25 mouse cellular contexts compared by ENCODE assay signal in genomic region chr14:46409016-46409415, GRCm38 (mm10). TPM values are rescaled to one million over a fixed set of nuclear protein-coding genes. Genes with fewer than 3 reads are reported as not detected.
DNase-seq lines count a peak whose midpoint lies in the region; ATAC-seq and TF ChIP-seq lines count a peak whose summit lies in the region.
"Had no signal": no experiment of that assay in that cellular context is flagged by ENCODE, and none has a peak within 500 bp of the region (broad histone marks: within the 10 kb centered on the region; RNA-seq: fewer than 3 reads in every experiment).

No protein-coding gene starts in this region.

- peaks cover 14% of the 10 kb centered on the region; the same call in 1 of the 2 replicates for H3K4me1 ChIP-seq in heart, embryonic 10.5 days
- H3K4me1 ChIP-seq in midbrain, postnatal 0 days (ENCODE audit: insufficient read depth, low read length): no peaks in the 10 kb centered on the region
- H3K4me1 ChIP-seq in midbrain, embryonic 16.5 days (ENCODE audit: control insufficient read depth, insufficient read depth, low read length): no peaks in the 10 kb centered on the region
- H3K4me1 ChIP-seq in midbrain, embryonic 11.5 days (ENCODE audit: control insufficient read depth, insufficient read depth, low read length): no peaks in the 10 kb centered on the region
- H3K4me1 ChIP-seq: forebrain, embryonic 12.5 days; heart, embryonic 13.5 days; neural tube, embryonic 12.5 days had no signal

- 86% methylated on average over 10 of the region's 10 CpGs for WGBS in heart, embryonic 10.5 days
- WGBS in midbrain, postnatal 0 days: 75% methylated on average over 10 of the region's 10 CpGs
- WGBS in midbrain, embryonic 16.5 days: 78% methylated on average over 10 of the region's 10 CpGs
- WGBS in midbrain, embryonic 11.5 days: 87% methylated on average over 10 of the region's 10 CpGs

- no peak overlapping the region for H3K4me2 ChIP-seq in midbrain, postnatal 0 days (ENCODE audit: low read depth, low read length, poor library complexity, severe bottlenecking)
- H3K4me2 ChIP-seq in midbrain, embryonic 16.5 days (ENCODE audit: low read length): no peak overlapping the region
- H3K4me2 ChIP-seq in midbrain, embryonic 11.5 days: no peak overlapping the region
- H3K4me2 ChIP-seq: forebrain, embryonic 12.5 days; heart, embryonic 13.5 days; liver, embryonic 11.5 days; neural tube, embryonic 12.5 days had no signal

- no peaks in the 10 kb centered on the region for H3K9me3 ChIP-seq in heart, embryonic 10.5 days
- H3K9me3 ChIP-seq in midbrain, postnatal 0 days (ENCODE audit: low read length): no peaks in the 10 kb centered on the region
- H3K9me3 ChIP-seq in midbrain, embryonic 16.5 days (replicated peaks; ENCODE audit: control insufficient read depth, low read length, poor library complexity, severe bottlenecking): no peaks in the 10 kb centered on the region
- no peaks in the 10 kb centered on the region for H3K9me3 ChIP-seq in midbrain, embryonic 11.5 days (ENCODE audit: control insufficient read depth, low read length)
- H3K9me3 ChIP-seq: embryonic facial prominence, embryonic 10.5 days; forebrain, embryonic 12.5 days; heart, embryonic 13.5 days; hindbrain, embryonic 10.5 days; midbrain, embryonic 10.5 days; neural tube, embryonic 12.5 days had no signal

- ATAC-seq in midbrain, postnatal 0 days (ENCODE audit: low FRiP score): no peak
- no peak for ATAC-seq in midbrain, embryonic 16.5 days
- ATAC-seq in midbrain, embryonic 11.5 days (ENCODE audit: low FRiP score): no peak

- DNase-seq in heart, adult 9 months (ENCODE audit: low spot score in 2 of 2): peak; percentile 18 to 35
- DNase-seq in heart, embryonic 10.5 days (ENCODE audit: low spot score): no peak
- peak; percentile 35 for DNase-seq in layer of hippocampus, adult 11-12 months (ENCODE audit: low spot score)
- DNase-seq in layer of hippocampus, postnatal 36 days: no peak
- peak; percentile 15 for DNase-seq in midbrain, postnatal 0 days (ENCODE audit: low spot score)
- DNase-seq in midbrain, embryonic 11.5 days (ENCODE audit: low spot score, missing footprints): no peak
- DNase-seq: adrenal gland, adult 2 months; cerebellum, adult 9-10 months; kidney, adult 8-10 months; kidney, postnatal 36 days; left cerebral cortex, postnatal 4 days; thymus, postnatal 14 days had no signal

- no peak overlapping the region for H3K9ac ChIP-seq in midbrain, postnatal 0 days (replicated peaks; ENCODE audit: low read length, poor library complexity, severe bottlenecking)
- H3K9ac ChIP-seq in midbrain, embryonic 16.5 days (ENCODE audit: low read depth, low read length): no peak overlapping the region
- H3K9ac ChIP-seq in midbrain, embryonic 11.5 days (ENCODE audit: low read length): no peak overlapping the region
- H3K9ac ChIP-seq: forebrain, embryonic 12.5 days; heart, embryonic 13.5 days; neural tube, embryonic 12.5 days had no signal

- H3K36me3 ChIP-seq in heart, embryonic 10.5 days: no peaks in the 10 kb centered on the region
- no peaks in the 10 kb centered on the region for H3K36me3 ChIP-seq in midbrain, postnatal 0 days (ENCODE audit: insufficient read depth, low read length)
- H3K36me3 ChIP-seq in midbrain, embryonic 16.5 days (ENCODE audit: control insufficient read depth, insufficient read depth, low read length): no peaks in the 10 kb centered on the region
- H3K36me3 ChIP-seq in midbrain, embryonic 11.5 days (ENCODE audit: control insufficient read depth, insufficient read depth, low read length): no peaks in the 10 kb centered on the region
- H3K36me3 ChIP-seq: embryonic facial prominence, embryonic 10.5 days; forebrain, embryonic 12.5 days; heart, embryonic 13.5 days; hindbrain, embryonic 10.5 days; midbrain, embryonic 10.5 days; neural tube, embryonic 12.5 days had no signal

- no peak for TF ChIP-seq CTCF in midbrain, postnatal 0 days (IDR thresholded peaks at IDR 0.05)

- H3K4me3 ChIP-seq in heart, embryonic 10.5 days: no peak overlapping the region
- H3K4me3 ChIP-seq in midbrain, postnatal 0 days (ENCODE audit: low read depth, low read length): no peak overlapping the region
- H3K4me3 ChIP-seq in midbrain, embryonic 16.5 days (ENCODE audit: low read depth, low read length): no peak overlapping the region
- H3K4me3 ChIP-seq in midbrain, embryonic 11.5 days (ENCODE audit: low read depth, low read length): no peak overlapping the region
- H3K4me3 ChIP-seq: embryonic facial prominence, embryonic 10.5 days; forebrain, embryonic 12.5 days; heart, embryonic 13.5 days; hindbrain, embryonic 10.5 days; midbrain, embryonic 10.5 days; neural tube, embryonic 12.5 days had no signal

- no peaks in the 10 kb centered on the region for H3K27me3 ChIP-seq in heart, embryonic 10.5 days (ENCODE audit: insufficient read depth, poor library complexity, severe bottlenecking)
- no peaks in the 10 kb centered on the region for H3K27me3 ChIP-seq in midbrain, postnatal 0 days (ENCODE audit: insufficient read depth, low read length)
- H3K27me3 ChIP-seq in midbrain, embryonic 16.5 days (ENCODE audit: control insufficient read depth, insufficient read depth, low read depth, low read length): no peaks in the 10 kb centered on the region
- H3K27me3 ChIP-seq in midbrain, embryonic 11.5 days (ENCODE audit: control insufficient read depth, insufficient read depth, low read length): no peaks in the 10 kb centered on the region
- H3K27me3 ChIP-seq: heart, embryonic 13.5 days; neural tube, embryonic 12.5 days had no signal

- no peak overlapping the region for H3K27ac ChIP-seq in heart, embryonic 10.5 days
- no peak overlapping the region for H3K27ac ChIP-seq in midbrain, postnatal 0 days (ENCODE audit: low read depth, low read length)
- H3K27ac ChIP-seq in midbrain, embryonic 16.5 days (ENCODE audit: low read length): no peak overlapping the region
- no peak overlapping the region for H3K27ac ChIP-seq in midbrain, embryonic 11.5 days (ENCODE audit: low read depth, low read length)
- H3K27ac ChIP-seq: embryonic facial prominence, embryonic 10.5 days; forebrain, embryonic 12.5 days; heart, embryonic 13.5 days; hindbrain, embryonic 10.5 days; macrophage; midbrain, embryonic 10.5 days; neural tube, embryonic 12.5 days had no signal

RNA-seq across cellular contexts. Expression of gene Bmp4, which starts 18.5 kb away (rescaled TPM):
- 32.0 and 71.3 TPM in 2 replicates for polyA plus RNA-seq in heart, embryonic 10.5 days (2016; fragmentation: Nextera tagmentation; extraction: Ambion mirVana)
- 1 to 10 TPM; 3.8 to 5.2 TPM for total RNA-seq in layer of hippocampus, postnatal 36 days (2021)
- 5.1 and 7.0 TPM in 2 replicates for total RNA-seq in midbrain, postnatal 0 days (2014; rRNA removed)
- 4.6 and 7.5 TPM in 2 replicates for polyA plus RNA-seq in midbrain, postnatal 0 days (2015; fragmentation: Nextera tagmentation; extraction: Ambion mirVana)
- 5.5 and 6.5 TPM in 2 replicates for polyA plus RNA-seq in midbrain, embryonic 16.5 days (2015; fragmentation: Nextera tagmentation; extraction: Ambion mirVana)
- 4.7 and 6.8 TPM in 2 replicates for polyA plus RNA-seq in midbrain, embryonic 11.5 days (2014; fragmentation: Nextera tagmentation; extraction: Ambion mirVana)
- total RNA-seq: common myeloid progenitor, adult 5-6 weeks had no signal
- polyA plus RNA-seq: macrophage had no signal

RNA-seq across cellular contexts. Expression of gene Gm15217, which starts 29.8 kb away (rescaled TPM):
- 0.87 TPM in 1 of 2 replicates, not detected in the other for polyA plus RNA-seq in heart, embryonic 10.5 days (2016; fragmentation: Nextera tagmentation; extraction: Ambion mirVana)
- not detected for total RNA-seq in layer of hippocampus, postnatal 36 days (2021)
- total RNA-seq in midbrain, postnatal 0 days (2014; rRNA removed): not detected in 2 replicates
- not detected in 2 replicates for polyA plus RNA-seq in midbrain, postnatal 0 days (2015; fragmentation: Nextera tagmentation; extraction: Ambion mirVana)
- not detected in 2 replicates for polyA plus RNA-seq in midbrain, embryonic 16.5 days (2015; fragmentation: Nextera tagmentation; extraction: Ambion mirVana)
- polyA plus RNA-seq in midbrain, embryonic 11.5 days (2014; fragmentation: Nextera tagmentation; extraction: Ambion mirVana): not detected in 2 replicates
- total RNA-seq: adrenal gland, adult 2 months; common myeloid progenitor, adult 5-6 weeks; layer of hippocampus, postnatal 14 days; left cerebral cortex, postnatal 4 days had no signal
- polyA plus RNA-seq: adrenal gland, adult 2 months; embryonic facial prominence, embryonic 10.5 days; forebrain, embryonic 12.5 days; heart, embryonic 13.5 days; hindbrain, embryonic 10.5 days; liver, embryonic 11.5 days; macrophage; midbrain, embryonic 10.5 days; neural tube, embryonic 12.5 days; small intestine, adult 2 months; testis, adult 2 months had no signal

Comparison
In these comparisons a context has a peak if more than half of its experiments do, and no peak if none do; other contexts are left out.
1. DNase-seq: peak in heart, adult 9 months (2 of 2), layer of hippocampus, adult 11-12 months (single experiment) and midbrain, postnatal 0 days (single experiment); none in heart, embryonic 10.5 days (single experiment), layer of hippocampus, postnatal 36 days (0 of 2) and midbrain, embryonic 11.5 days (single experiment).